Mouse (Mus musculus): Measurements from ENCODE around the gene U2af1.
A peak's percentile ranks its signal among the peaks of the same experiment; 100 is the strongest.
"Not testable (repeated sequence)": the region's sequence is repeated elsewhere in the genome, so short reads cannot be mapped to it uniquely, and the experiment has no call there.

Gene U2af1

GRCm38 (mm10) chr17:31658468-31659185 is at the start of gene U2af1:
Gene U2af1 (minus strand): TSS chr17:31658892.
- peak; percentile 99 for DNase-seq

- DNase-seq: peak; percentile 49
Observed at GRCm38 (mm10) chr17:31705271-31706020, 46.8 kb upstream of the U2af1 start.

- no peak for DNase-seq
Observed at GRCm38 (mm10) chr17:31703276-31703980, 44.7 kb upstream of the U2af1 start.

GRCm38 (mm10) chr17:31698347-31698746 is 39.7 kb upstream of the U2af1 start:
- DNase-seq: no peak

GRCm38 (mm10) chr17:31695356-31695755 is 36.7 kb upstream of the U2af1 start:
- not testable (repeated sequence) for DNase-seq

GRCm38 (mm10) chr17:31694949-31695348 is 36.3 kb upstream of the U2af1 start:
- DNase-seq: no peak

- no peak for DNase-seq
Observed at GRCm38 (mm10) chr17:31694023-31694376, 35.3 kb upstream of the U2af1 start.

- peak; percentile 79 for DNase-seq
Observed at GRCm38 (mm10) chr17:31693330-31694022, 34.8 kb upstream of the U2af1 start.

GRCm38 (mm10) chr17:31692918-31693317 is 34.2 kb upstream of the U2af1 start:
- no peak for DNase-seq

- DNase-seq: no peak
Observed at GRCm38 (mm10) chr17:31689606-31690005, 30.9 kb upstream of the U2af1 start.

- DNase-seq: no peak
Observed at GRCm38 (mm10) chr17:31688112-31688511, 29.4 kb upstream of the U2af1 start.

GRCm38 (mm10) chr17:31686225-31686564 is 27.5 kb upstream of the U2af1 start:
- no peak for DNase-seq

- peak; percentile 82 for DNase-seq
Observed at GRCm38 (mm10) chr17:31685514-31686224, 27.0 kb upstream of the U2af1 start.

GRCm38 (mm10) chr17:31680450-31680849 is 21.8 kb upstream of the U2af1 start:
- no peak for DNase-seq

GRCm38 (mm10) chr17:31677507-31677906 is 18.8 kb upstream of the U2af1 start, which contains the start of gene Cryaa:
Gene Cryaa (plus strand): TSS chr17:31677807.
- DNase-seq: no peak

GRCm38 (mm10) chr17:31674426-31674825 is 15.7 kb upstream of the U2af1 start:
- DNase-seq: no peak

- DNase-seq: no peak
Observed at GRCm38 (mm10) chr17:31672279-31672678, 13.6 kb upstream of the U2af1 start.

GRCm38 (mm10) chr17:31671698-31672097 is 13.0 kb upstream of the U2af1 start:
- no peak for DNase-seq

GRCm38 (mm10) chr17:31670163-31670562 is 11.5 kb upstream of the U2af1 start:
- DNase-seq: no peak

- DNase-seq: no peak
Observed at GRCm38 (mm10) chr17:31668306-31668705, 9.6 kb upstream of the U2af1 start.

GRCm38 (mm10) chr17:31664760-31665159 is 6.1 kb upstream of the U2af1 start:
- DNase-seq: peak; percentile 79

GRCm38 (mm10) chr17:31662855-31663254 is 4.2 kb upstream of the U2af1 start:
- DNase-seq: no peak
